Mouse (Mus musculus) olfactory bulb, adult 2 months (tissue): Measurements from ENCODE around the gene Nktr.

Source experiments
- CTCF ChIP-seq: fragments of 200-500 bp; IDR thresholded peaks from 2 replicates; pipeline ENCODE4 v1.5.1; 2012; ENCODE audit warnings: low read depth, mild to moderate bottlenecking, low read length, moderate library complexity; ENCODE audit not compliant: insufficient read depth
- POLR2A ChIP-seq: fragments of 200-500 bp; IDR thresholded peaks from 2 replicates; pipeline ENCODE4 v1.6.1; 2012; ENCODE audit warnings: mild to moderate bottlenecking, low read depth, low read length, moderate library complexity; ENCODE audit not compliant: insufficient read depth

- TF ChIP-seq POLR2A: no peak
- TF ChIP-seq CTCF: no peak
Measured at GRCm38 (mm10) chr9:121760271-121761090, 41.5 kb downstream of the Nktr start.
